Mouse (Mus musculus) ovary, postnatal 36 days (tissue): ENCODE measurements around the gene Adcy4.

Experiments used
- DNase-seq: peaks from one replicate; pipeline ENCODE4 v3.0.0; 2022; ENCODE audit warnings: low spot score, mixed read lengths

The Adcy4 gene

DNA sequence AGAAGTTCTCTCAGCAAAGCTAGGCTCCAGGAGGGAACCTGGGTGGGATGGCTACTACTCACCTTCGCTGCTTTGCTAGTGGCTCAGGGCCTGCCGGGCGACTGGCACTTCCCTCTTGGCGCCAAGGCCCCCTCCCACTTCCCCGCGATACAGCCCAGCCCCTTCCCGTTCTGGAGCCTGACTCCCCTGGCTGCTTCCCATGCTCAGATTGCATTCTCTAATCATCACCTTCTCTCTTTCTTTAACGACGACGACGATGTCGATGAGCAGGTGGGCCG lies at the start of gene Adcy4:
Gene Adcy4 (minus strand): TSS at position 138 of the 278 bp plus-strand sequence.
- DNase-seq, result no peak

DNA sequence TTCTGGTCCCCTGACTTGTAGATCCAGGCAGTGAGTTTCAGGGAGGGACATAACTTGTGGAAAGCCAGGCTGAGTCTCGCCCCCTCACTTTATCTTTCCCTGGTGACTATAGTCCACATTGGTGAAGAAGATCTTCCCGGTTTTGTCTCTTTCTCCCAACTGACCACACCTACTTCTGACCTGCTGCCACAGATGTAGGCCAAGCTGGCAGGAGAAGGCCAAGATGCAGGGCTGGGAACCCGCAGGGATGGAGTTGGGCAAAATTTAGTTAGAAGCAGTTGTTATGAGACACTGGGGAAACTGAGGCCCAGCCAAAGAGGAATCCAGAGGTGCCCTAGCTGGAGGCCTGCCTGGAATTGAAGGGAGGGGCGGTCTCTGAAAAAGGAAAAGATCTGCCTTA lies 49.2 kb upstream of the Adcy4 start:
- no peak for DNase-seq

DNA sequence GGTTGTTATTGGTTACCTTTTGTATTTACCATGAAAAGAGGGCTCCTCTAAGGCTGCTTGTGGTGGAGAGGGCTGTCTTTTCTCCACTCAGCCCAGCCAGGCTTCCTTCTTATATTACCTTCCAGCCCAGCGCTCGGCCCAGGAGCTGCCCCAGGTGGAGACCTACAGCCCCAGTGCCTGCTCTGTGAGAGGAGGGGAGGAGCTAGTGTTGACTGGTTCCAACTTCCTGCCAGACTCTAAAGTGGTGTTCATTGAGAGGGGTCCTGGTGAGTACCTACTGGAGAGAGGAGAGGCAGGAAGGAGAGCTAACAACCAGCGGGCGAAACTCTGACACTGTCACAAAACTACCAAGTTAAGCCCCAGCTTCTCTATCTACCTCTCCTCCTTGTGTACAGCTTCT lies 46.4 kb upstream of the Adcy4 start:
- DNase-seq, result no peak

DNA sequence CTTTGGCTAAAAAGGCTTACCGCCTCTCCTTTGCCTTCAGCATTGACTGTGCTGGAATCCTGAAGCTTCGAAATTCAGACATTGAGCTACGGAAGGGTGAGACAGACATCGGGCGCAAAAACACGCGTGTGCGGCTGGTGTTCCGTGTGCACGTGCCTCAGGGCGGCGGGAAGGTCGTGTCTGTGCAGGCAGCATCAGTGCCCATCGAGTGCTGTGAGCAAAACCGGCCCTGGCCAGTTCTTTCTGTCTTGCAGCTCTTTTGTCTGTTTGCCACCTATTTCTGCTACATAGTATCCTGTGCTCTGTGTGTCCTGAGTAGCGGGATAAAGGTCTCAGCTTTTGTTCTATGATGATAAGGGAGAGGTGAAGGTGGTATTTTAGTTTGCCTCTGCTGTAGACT lies 46.0 kb upstream of the Adcy4 start:
- DNase-seq, result no peak

DNA sequence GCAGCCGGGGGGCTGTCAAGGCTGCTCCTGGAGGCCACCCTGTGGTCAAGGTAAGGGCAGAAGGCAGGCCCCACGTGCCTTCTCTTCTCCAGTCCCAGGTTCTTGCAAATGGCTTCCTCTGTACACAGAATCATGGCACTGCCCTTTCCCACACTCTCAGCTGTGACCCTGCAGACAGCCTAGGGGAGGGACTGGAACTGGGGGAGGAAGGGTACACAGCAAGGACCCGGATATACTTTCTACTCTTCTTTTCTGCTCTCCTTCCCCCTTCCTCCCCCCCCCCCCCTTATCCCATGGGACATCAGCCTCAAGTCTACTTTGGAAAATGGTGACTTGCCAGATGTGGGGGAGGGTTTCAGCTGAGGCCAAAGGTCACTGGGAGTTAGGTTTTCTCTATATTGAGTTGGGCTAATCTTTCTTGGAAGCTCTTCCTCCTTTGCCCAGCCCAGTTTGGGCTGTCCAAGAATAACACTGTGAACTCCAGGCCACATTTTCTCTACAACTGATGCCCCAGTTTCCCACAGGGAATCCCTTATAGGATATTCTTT lies 44.9 kb upstream of the Adcy4 start:
- no peak for DNase-seq

DNA sequence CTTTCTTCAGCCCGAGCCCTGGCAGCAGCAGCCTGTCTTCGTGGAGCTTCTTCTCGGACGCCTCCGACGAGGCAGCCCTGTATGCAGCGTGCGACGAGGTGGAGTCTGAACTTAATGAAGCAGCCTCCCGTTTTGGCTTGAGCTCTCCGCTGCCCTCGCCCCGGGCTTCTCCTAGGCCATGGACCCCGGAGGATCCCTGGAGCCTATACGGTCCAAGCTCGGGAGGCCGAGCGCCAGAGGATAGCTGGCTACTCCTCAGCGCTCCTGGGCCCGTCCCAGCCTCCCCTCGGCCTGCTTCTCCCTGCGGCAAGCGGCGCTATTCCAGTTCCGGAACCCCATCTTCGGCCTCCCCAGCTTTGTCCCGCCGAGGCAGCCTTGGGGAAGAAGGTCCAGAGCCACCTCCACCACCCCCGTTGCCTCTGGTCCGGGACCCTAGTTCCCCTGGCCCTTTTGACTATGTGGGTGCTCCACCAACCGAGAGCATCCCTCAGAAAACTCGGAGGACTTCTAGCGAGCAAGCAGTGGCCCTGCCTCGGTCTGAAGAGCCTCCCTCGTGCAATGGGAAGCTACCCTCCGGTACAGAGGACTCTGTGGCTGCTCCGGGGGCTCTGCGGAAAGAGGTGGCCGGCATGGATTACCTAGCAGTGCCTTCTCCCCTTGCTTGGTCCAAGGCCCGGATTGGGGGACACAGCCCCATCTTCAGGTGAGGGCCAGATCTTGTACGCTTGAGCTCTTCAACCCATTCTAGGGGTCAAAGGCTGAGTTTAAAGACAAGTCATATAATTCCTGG lies 42.9 kb upstream of the Adcy4 start:
- DNase-seq, result no peak

DNA sequence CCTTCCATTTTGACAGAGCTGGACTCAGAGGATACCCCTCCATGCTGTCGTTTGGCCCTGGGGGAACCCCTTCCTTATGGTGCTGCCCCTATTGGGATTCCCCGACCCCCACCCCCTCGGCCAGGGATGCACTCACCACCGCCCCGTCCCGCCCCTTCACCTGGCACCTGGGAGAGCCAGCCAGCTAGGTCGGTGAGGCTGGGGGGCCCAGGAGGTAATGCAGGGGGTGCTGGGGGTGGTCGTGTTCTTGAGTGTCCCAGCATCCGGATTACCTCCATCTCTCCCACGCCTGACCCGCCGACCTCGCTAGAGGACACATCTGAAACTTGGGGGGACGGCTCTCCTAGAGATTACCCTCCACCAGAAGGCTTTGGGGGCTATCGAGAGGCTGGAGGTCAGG lies 42.2 kb upstream of the Adcy4 start:
- no peak for DNase-seq

DNA sequence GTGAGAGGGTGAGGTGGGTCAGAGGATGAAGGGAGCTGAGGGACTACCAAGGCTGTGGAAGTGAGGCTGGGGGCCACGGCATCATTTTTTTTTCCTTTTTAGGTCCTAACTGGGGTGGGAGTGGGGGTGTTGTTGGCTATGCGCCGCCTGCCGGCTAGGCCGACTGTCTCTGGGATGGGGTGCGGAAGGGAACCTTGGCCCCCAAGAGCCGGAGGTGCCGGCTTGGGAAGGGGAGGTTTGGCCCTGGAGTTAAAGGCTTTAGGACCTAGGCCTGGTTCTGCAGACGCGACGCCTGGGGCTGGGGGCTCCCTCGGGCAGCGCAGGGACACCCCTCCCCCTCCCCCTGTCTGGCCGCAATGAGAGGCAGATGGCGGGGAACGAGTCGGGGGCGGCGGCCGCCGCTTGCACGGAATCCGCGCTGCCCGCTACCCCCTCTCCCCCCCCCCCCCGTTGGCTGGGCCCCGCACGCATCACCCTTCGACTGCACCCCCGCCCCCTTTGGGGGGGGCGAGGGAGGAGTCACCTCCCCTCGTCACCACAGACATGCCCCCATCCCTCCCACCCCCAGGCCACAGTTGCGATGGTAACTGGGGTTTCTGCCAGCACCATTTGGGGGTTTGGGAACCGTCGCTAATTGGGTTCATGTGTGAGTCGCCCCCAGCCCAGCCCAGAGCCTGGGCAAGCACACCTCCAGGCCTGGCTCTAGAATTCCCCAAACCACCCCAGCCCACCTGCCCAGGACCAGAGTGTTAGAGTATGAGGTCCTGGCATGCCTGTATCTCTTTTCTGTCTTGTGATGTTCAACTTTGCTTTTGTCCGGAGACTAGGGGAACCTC lies 41.5 kb upstream of the Adcy4 start:
- DNase-seq, result peak; percentile 46

DNA sequence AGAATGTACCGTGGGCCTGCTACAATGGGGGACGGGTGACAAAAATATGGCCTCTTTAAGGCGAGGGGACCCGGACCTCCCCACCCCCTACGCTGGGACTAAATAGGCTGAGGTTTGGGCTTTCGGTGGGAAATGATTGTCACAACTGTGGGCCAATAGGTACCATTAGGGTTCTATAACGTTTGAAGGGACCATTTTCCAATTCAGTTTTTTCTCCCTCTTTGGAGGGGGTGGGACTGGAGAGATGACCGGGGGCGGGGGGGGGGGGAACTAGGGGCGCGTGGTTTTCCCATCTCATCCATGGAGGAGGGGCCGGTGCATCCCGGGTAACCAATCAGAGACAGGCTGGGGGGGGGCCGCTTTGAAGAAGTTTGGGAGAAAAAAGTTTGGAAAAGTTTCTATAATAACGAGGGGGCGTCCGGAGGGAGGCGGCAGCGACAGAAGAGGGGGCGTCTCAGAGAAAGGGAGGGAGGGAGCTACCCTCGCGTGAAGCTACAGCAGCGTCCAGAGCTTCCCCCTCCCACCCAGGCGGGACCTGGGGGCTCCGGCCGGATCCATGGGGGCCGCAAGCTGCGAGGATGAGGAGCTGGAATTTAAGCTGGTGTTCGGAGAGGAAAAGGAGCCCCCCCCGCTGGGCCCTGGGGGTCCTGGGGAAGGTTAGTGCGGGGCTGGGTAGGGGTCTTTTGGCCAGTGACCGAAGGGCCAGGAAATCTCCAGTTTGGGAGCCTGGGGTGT lies 40.8 kb upstream of the Adcy4 start:
- peak; percentile 34 for DNase-seq

DNA sequence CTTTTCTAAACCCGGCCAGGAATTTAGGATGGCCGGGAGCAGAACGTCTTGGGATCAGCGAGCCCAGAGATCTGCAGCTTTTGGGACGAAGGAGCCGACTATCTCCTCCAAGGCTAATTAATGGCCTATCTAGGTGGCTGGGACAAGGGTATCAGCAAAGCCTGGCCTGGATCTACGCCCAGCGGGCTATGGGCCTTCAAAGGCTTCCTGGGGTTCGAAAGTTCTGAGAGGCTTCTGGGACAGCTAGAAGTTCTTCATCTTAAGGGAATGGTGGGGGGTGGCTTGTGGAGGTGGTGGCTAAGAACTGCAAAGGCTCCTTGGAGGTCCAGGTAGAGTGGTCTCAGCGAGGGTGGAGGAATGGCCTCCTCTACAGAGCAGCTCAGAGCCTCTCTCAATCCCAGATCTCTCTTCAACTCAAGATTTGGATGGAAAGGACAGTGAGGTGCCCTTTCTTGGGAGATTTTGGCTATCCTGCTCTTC lies 40.1 kb upstream of the Adcy4 start:
- DNase-seq, result peak; percentile 64

DNA sequence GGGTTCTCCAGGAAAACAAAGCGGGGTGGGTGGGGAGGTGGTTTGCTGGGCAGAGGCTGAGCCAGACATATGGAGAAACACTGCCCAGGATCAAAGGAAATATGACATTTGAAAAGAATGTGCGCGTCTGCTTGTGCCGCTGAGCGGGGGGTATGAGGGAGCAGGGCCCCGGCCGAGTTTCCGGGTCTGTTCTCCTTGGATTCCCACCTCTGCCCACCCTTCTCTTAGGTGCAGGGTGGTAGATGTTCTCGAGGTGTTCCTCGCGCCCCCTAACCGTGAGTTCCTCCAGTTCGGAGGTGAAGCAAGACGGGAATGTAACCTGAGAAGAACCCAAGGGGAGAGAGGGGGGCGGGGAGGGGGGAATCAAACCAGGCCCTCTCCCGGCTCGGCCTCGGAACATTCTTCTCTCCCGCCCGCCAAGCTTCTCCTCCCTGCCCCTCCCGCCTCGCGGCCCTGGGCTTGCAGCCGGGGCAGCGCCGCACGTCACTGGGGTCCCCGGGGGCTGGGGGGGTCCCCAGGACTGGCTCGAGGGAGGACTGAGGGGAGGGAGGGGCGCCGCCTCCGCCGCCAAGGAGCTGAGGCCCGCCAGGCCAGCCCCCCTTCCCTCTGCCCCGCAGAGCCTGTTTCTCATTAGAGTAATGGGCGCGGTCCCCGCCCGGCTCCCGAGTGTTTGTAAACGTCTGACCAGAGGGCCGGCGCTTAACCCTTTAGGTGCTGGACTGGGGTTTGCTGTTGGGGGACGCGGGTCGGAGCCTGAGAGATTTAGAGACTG lies 39.3 kb upstream of the Adcy4 start, which contains the start of gene Nfatc4:
Gene Nfatc4 (plus strand): TSS at position 154 of the 772 bp plus-strand sequence.
- peak; percentile 82 for DNase-seq

DNA sequence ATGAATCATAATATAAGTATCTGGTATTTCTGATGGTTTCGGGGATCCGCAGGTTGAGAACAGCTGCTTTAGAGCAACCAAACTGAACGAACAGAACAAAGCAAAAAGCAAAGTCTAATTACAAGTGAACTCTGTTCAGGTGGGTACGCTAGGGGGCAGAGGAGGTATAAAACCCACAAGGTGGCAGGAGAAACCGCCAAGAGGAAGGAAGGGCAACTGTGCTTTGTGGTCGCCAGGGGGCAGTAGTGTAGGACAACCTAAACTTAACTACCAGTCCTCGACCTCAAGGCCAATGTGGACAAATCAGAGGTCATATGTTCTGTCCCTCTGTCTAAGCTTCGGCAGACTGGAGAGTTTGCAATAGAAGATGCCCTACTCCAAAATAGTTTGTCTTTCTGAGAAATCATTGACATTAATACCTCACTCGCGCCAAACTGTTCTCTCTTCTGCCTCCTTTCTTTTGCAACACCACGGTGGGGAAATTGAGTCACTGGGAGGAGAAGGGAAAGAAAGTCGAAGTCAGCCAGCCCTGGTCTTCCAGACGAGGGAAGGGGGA lies 38.6 kb upstream of the Adcy4 start:
- peak; percentile 71 for DNase-seq

DNA sequence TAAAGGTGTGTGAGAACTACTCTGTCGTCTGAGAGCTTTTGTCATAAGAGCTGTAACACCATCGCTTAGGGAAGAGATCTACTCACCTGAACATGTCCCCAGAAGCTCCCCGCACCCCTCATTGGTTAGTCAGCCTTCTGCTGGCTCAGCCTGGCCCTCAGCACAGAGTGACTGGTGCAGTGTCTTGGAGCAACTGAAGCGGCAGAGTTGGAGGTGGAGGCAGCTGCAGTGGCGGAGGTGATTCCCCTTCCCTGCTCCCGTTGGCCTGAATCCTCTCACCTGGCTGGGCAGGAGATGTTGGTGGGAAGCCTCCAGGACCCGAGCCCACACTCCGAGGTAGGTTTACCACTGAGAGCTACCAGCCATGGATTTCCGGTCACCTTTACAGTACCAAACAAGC lies 36.7 kb upstream of the Adcy4 start:
- DNase-seq, result no peak

DNA sequence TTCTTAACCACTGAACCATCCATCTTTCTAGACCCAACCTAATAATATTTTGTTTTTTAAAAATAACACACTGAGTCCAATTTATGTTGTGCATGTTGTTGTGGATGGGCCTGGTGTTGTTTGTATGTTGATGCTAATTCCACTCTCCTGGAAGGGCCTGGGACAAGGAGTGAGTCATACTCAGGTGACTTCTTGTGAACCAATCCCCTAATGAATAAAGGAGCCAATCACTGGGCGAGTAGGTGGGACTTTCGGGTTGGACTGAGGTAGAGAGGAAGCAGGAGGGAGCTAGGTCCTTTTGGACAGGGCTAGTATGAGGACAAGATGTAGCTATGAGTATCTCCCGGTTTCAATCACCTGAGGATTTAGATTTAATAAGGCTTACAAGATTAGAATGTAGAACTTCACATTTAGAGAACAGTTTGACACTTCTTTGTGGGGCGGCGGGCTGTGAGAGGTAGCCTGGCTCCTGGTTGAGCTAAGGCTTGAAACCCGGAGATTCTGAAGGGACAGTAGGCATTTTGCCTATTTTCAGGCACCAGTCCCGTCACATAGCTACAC lies 36.0 kb upstream of the Adcy4 start:
- DNase-seq, result no peak

DNA sequence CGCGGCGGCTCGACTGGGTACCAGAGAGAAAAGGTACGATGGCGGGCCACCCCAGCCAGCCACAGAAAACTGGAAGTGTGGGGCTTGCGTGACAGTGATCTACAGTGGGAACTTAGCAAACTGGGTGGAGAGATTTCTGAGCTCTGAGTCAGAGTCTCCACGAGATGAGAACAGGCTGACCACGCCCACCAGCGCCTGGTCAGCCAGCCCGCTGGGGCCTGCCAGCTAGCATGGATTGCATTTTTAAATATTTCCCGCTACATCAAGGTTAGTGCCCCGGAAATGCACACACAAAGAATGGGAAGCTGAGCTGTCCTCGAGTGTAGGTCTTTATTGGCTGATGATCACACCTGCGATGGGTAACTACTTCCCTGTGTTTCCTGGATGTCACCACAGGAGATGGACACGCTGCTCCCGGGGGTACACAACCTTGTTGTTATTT lies 31.4 kb upstream of the Adcy4 start:
- DNase-seq, result peak; percentile 57

DNA sequence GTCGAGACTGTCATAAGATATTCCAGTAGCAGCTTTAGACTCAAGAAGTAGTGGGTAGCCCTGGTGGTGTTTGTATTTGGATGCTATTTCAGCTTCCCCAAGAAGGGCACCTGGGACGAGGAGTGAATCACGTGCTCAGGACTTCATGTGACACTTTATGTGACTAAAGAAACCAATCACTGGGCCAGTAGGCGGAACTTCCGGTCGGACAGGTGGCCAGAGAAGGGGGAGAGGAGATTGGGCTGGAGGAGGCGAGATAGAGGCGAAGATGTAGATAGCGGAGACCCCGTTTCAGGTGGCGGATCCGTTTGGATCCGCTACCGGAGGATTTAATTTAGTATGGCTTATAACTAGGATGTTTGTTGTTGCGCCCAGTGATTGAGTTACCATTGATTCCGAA lies 31.0 kb upstream of the Adcy4 start:
- DNase-seq, result peak; percentile 63

DNA sequence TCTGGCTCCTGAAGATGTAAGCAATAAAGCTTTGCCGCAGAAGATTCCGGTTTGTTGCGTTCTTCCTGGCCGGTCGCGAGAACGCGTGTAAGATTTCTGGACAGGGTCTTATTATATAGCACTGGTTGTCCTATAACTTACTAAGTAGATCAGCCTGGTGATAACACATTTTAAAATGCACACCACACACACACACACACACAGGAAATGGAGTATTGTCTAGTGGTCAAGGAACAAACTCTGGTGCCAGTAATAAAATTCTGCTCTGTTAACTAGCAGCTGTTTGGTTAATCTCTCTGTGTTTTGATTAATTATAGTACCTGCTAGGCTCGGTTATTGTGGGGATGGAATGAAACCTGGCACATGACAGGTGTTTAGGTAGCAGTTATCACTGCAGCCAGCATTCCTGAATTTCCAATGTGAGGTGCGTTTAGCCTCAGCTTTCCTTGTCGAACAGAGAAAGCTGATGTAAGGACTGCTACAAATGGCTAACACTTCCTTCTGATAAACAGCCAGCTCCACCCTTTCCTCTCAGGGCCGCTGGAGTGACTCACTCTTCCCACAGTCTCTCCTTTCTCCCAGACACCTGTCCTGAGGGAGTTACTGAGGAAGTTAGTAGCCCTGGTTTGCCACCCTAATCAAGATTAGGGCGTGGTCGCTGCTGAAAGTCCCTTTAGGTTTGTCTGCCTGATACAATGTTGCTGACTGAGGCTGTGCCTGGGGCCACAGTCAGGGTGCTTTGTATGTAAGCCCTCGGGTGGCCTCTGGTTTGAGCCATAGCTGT lies 11.7 kb upstream of the Adcy4 start:
- DNase-seq, result no peak

DNA sequence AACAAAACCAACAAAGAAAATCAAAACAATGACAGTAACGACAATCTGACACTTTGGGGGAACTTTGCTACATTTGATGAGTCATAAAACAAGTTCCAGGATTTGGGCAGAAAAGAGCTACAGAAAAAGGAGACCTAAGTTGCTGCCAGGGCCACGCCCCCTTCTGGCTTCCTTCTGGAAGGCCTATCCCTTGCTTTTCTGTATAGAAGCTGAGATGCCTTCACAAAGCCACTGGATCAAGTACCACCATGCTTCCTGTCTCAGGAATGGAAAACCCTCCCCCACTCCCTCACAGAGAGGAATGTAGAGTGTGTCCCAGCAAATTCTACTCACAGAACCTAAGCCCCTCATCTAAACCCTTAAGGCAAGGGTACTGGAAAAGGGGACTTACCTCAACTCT lies 10.1 kb upstream of the Adcy4 start:
- no peak for DNase-seq

DNA sequence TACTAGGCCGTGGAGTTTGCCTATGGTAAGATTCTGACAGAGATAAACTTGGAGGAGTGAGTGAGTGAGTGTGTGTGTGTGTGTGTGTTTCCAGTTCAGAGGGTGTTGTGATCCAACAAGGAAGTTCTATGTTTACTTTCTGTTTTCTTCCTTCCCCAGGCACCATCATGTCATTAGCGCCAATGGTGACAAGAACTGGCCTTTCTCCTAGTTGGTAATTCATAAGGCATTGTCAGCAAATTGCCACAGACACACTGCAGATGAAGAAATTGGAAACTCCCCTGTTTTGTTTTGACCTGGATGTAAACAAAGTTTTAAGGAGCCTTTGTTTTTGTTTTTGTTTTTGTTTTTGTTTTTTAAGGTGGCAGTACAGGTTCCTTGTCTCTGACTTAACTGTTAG lies 9.6 kb upstream of the Adcy4 start:
- no peak for DNase-seq
